Mouse (Mus musculus): Measurements from ENCODE around the gene Vstm2a. TPM values are rescaled to one million over a fixed set of nuclear protein-coding genes. Genes with fewer than 3 reads are reported as not detected.
A peak's percentile ranks its signal among the peaks of the same experiment; 100 is the strongest.

Vstm2a gene
- polyA plus RNA-seq, 1 experiment from 2014 or later, result 1.7 TPM

DNA sequence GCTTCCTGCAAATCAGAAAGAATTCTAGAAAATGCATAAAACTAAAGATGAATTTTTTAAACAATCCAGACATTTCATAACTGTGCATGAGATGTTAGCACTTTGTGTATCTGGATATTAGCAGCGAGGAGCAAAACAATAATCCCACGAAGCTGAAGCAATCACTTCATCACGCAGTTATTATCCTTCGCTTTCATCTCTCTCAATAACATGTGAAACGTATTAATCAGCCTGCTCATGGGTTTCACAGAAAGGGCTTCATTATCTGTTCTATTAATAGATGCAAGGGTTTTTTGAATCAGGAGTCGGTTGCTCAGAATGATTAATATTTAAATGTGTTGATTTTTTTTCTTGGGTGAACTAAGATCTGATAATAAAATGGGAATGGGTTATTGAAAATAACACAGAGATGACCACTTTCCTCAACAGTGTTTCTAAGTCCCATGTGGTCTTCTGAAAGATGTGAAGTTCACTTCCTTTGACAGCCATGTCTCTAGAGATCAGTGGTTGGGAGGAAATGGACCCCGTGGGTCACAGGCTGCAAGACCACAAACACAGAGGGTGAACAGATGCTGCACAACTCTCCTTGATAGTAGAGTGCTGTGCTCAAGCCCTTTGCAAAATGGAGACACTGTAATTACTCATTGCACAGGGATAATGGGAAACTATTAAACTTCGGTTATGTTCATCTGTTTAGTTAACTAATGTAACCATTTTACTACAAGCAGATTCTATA is 109.5 kb downstream of the Vstm2a start:
- Histone ChIP-seq H3K9me3 (ENCODE audit: control insufficient read depth, low read depth, low read length) (no peaks in the 10 kb centered on the region), H3K36me3 (ENCODE audit: control insufficient read depth, insufficient read depth, low read length) (no peaks in the 10 kb centered on the region), H3K4me2 (replicated peaks; ENCODE audit: low read depth, low read length) (no peak overlapping the region), H3K27me3 (ENCODE audit: control insufficient read depth, insufficient read depth, low read length) (no peaks in the 10 kb centered on the region), H3K27ac (ENCODE audit: low read length) (no peak overlapping the region), H3K4me3 (ENCODE audit: low read depth, low read length) (no peak overlapping the region), H3K4me1 (ENCODE audit: control insufficient read depth, insufficient read depth, low read length) (no peaks in the 10 kb centered on the region), H3K9ac (replicated peaks; ENCODE audit: low read depth, low read length) (no peak overlapping the region)
- 78% methylated on average over 8 of the region's 8 CpGs for WGBS
- ATAC-seq (ENCODE audit: insufficient number of reproducible peaks, insufficient read depth, low FRiP score, low read depth), result no peak

DNA sequence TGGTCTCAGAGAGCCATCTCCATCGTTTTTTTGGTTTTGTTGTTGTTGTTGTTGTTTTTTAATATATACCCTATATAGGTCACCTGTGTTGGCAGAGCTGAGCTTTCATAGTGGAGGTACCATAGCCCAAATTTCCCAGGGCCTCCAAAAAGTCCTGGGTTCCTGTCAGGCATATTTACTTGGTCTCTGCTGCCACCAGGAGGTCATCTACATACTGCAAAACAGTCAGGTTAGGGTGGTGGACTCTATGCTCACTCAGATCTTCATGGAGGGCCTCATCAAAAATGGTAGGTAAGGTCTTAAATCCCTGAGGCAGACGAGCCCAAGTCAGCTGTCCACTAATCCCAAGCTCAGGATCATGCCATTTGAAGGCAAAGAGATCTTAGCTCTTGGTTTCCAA is 146.1 kb downstream of the Vstm2a start:
- Histone ChIP-seq H3K9me3 (ENCODE audit: control insufficient read depth, low read depth, low read length) (no peaks in the 10 kb centered on the region), H3K27me3 (ENCODE audit: control insufficient read depth, insufficient read depth, low read length) (no peaks in the 10 kb centered on the region), H3K4me1 (ENCODE audit: control insufficient read depth, insufficient read depth, low read length) (no peaks in the 10 kb centered on the region), H3K9ac (replicated peaks; ENCODE audit: low read depth, low read length) (no peak overlapping the region), H3K4me2 (replicated peaks; ENCODE audit: low read depth, low read length) (no peak overlapping the region), H3K36me3 (ENCODE audit: control insufficient read depth, insufficient read depth, low read length) (no peaks in the 10 kb centered on the region), H3K27ac (ENCODE audit: low read length) (no peak overlapping the region), H3K4me3 (ENCODE audit: low read depth, low read length) (no peak overlapping the region)
- WGBS, result 47% methylated on average over 2 of the region's 2 CpGs
- no peak for ATAC-seq (ENCODE audit: insufficient number of reproducible peaks, insufficient read depth, low FRiP score, low read depth)

DNA sequence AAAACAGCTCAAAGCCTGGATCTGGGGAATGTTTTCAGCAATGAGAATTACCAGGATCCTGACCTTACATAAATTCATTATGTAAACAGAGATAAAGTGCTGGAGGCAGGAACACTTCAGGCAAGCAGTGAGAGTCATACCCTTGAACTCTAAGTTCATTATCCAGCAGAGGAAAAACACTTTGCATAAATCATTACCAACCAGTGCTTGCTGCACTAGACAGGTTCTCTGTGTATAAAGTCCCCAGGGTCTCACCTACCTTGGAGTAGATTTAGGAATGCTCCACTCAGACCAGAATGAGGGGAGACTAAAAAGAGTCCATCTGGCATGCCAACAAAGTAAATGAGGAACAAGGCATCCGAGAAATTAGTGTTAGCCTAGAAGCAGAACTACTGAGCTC is 154.2 kb downstream of the Vstm2a start:
- H3K36me3 ChIP-seq (ENCODE audit: control insufficient read depth, insufficient read depth, low read length), result no peaks in the 10 kb centered on the region
- peaks cover 5% of the 10 kb centered on the region; the same call in 1 of the 2 replicates for H3K4me1 ChIP-seq (ENCODE audit: control insufficient read depth, insufficient read depth, low read length)
- no peak overlapping the region for H3K4me2 ChIP-seq (replicated peaks; ENCODE audit: low read depth, low read length)
- H3K4me3 ChIP-seq (ENCODE audit: low read depth, low read length), result no peak overlapping the region
- 26% methylated on average over 1 of the region's 1 CpGs for WGBS
- H3K9ac ChIP-seq (replicated peaks; ENCODE audit: low read depth, low read length), result no peak overlapping the region
- no peaks in the 10 kb centered on the region for H3K9me3 ChIP-seq (ENCODE audit: control insufficient read depth, low read depth, low read length)
- no peaks in the 10 kb centered on the region for H3K27me3 ChIP-seq (ENCODE audit: control insufficient read depth, insufficient read depth, low read length)
- ATAC-seq (ENCODE audit: insufficient number of reproducible peaks, insufficient read depth, low FRiP score, low read depth), result no peak
- H3K27ac ChIP-seq (ENCODE audit: low read length), result no peak overlapping the region

DNA sequence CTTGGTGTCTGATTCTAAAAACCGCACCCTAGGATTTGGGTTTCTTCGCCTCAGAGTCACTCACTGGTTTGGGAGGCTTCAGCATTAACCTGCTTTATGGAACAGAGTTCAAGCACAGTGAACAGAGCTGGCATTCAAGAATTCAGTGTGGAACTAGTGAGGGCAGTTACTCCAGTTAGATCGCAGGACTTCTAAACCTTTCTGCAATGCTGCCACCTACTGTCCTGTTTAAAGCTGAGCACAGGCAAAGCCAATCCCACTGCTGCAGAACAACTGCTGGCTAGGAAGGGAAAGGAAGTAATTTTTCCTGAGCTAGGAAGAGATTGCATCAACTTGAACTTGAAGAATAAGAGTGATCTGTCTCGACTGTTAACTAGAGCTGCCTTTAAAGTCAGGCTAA is 155.1 kb downstream of the Vstm2a start:
- Histone ChIP-seq H3K9me3 (ENCODE audit: control insufficient read depth, low read depth, low read length) (no peaks in the 10 kb centered on the region), H3K9ac (replicated peaks; ENCODE audit: low read depth, low read length) (no peak overlapping the region), H3K4me1 (ENCODE audit: control insufficient read depth, insufficient read depth, low read length) (peaks cover 5% of the 10 kb centered on the region; the same call in 1 of the 2 replicates), H3K36me3 (ENCODE audit: control insufficient read depth, insufficient read depth, low read length) (no peaks in the 10 kb centered on the region), H3K27ac (ENCODE audit: low read length) (no peak overlapping the region), H3K4me2 (replicated peaks; ENCODE audit: low read depth, low read length) (no peak overlapping the region), H3K27me3 (ENCODE audit: control insufficient read depth, insufficient read depth, low read length) (no peaks in the 10 kb centered on the region), H3K4me3 (ENCODE audit: low read depth, low read length) (no peak overlapping the region)
- peak; percentile 85; the same call in 1 of the 2 replicates for ATAC-seq (ENCODE audit: insufficient number of reproducible peaks, insufficient read depth, low FRiP score, low read depth)
- 26% methylated on average over 4 of the region's 4 CpGs for WGBS

DNA sequence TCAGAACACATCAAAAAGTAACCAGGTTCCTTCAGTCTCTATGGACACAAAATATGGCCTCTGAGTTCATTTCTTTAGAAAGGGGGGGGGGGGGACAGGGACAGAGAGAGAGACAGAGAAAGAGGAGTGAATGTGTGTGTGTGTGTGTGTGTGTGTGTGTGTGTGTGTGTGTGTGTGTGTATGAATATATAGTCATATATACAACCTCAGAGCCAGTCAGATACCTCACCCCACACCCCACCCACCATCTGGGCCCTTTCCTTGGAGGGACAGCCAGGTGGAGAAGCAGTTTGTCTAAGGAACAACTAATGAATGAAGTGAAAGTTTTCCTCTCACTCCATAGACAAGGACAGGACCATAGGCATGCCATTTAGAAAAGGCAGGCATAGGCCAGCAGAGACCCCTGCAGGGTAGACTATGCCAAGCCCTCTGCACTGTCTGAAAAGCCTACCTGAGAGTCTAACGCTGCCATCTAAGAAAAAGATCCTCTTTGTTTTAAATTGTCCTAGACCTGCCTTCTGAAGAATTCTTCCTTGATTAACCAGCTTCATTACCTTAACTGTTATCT is 155.6 kb downstream of the Vstm2a start:
- H3K36me3 ChIP-seq (ENCODE audit: control insufficient read depth, insufficient read depth, low read length), result no peaks in the 10 kb centered on the region
- no peaks in the 10 kb centered on the region for H3K27me3 ChIP-seq (ENCODE audit: control insufficient read depth, insufficient read depth, low read length)
- H3K4me1 ChIP-seq (ENCODE audit: control insufficient read depth, insufficient read depth, low read length), result peaks cover 5% of the 10 kb centered on the region; the same call in 1 of the 2 replicates
- H3K4me2 ChIP-seq (replicated peaks; ENCODE audit: low read depth, low read length), result no peak overlapping the region
- H3K4me3 ChIP-seq (ENCODE audit: low read depth, low read length), result no peak overlapping the region
- no peaks in the 10 kb centered on the region for H3K9me3 ChIP-seq (ENCODE audit: control insufficient read depth, low read depth, low read length)
- H3K9ac ChIP-seq (replicated peaks; ENCODE audit: low read depth, low read length), result no peak overlapping the region
- WGBS, result 50% methylated on average over 1 of the region's 1 CpGs
- H3K27ac ChIP-seq (ENCODE audit: low read length), result no peak overlapping the region
- ATAC-seq (ENCODE audit: insufficient number of reproducible peaks, insufficient read depth, low FRiP score, low read depth), result no peak

DNA sequence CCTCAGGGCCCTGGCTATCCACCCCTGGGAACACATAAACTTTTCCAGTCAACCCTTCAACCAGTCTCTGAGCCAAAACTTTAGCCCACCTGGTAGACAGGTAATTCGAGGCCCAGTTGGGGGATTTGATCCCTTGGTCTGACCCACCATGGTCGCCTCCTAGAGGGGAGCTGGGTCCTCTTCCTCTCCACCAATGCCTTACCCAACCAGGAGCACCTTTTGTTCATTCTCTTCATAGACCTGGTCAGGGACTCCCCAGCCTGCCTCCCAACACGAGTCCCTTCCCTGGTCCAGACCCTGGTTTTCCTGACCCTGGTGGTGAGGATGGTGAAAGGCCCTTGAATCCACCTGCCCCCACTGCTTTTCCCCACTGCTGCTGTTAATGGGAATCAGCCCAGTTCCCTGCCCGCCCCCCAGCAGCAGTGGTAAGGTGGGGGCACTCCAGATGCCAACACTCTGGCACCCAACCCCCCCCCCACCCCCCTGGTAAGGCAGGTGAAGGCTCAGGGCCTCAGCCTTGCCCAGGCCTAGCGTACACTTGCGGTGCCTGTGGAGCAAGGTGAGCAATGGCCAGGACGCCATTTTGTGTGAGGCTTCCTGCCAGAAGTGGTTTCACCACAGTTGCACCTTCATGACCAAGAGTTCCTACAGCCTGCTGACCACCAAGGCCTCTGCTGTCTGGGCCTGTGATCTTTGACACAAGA is 182.2 kb downstream of the Vstm2a start:
- 88% methylated on average over 7 of the region's 7 CpGs for WGBS
- no peak overlapping the region for H3K27ac ChIP-seq (ENCODE audit: low read length)
- no peaks in the 10 kb centered on the region for H3K9me3 ChIP-seq (ENCODE audit: control insufficient read depth, low read depth, low read length)
- H3K4me3 ChIP-seq (ENCODE audit: low read depth, low read length), result no peak overlapping the region
- peak; percentile 18; the same call in 1 of the 2 replicates for ATAC-seq (ENCODE audit: insufficient number of reproducible peaks, insufficient read depth, low FRiP score, low read depth)
- no peaks in the 10 kb centered on the region for H3K4me1 ChIP-seq (ENCODE audit: control insufficient read depth, insufficient read depth, low read length)
- H3K36me3 ChIP-seq (ENCODE audit: control insufficient read depth, insufficient read depth, low read length), result no peaks in the 10 kb centered on the region
- no peak overlapping the region for H3K9ac ChIP-seq (replicated peaks; ENCODE audit: low read depth, low read length)
- no peak overlapping the region for H3K4me2 ChIP-seq (replicated peaks; ENCODE audit: low read depth, low read length)
- H3K27me3 ChIP-seq (ENCODE audit: control insufficient read depth, insufficient read depth, low read length), result no peaks in the 10 kb centered on the region

Measured in stomach, embryonic 14.5 days (tissue).